Mouse (Mus musculus) A20 (cell line): ENCODE data around the gene Gm3138.
"Not testable (repeated sequence)": the region's sequence is repeated elsewhere in the genome, so short reads cannot be mapped to it uniquely, and the experiment has no call there.

Experiments used
- DNase-seq: peaks from one replicate; pipeline ENCODE4 v3.0.0-alpha.2; 2011; ENCODE audit warnings: low read depth, low spot score

Gm3138 gene

DNA sequence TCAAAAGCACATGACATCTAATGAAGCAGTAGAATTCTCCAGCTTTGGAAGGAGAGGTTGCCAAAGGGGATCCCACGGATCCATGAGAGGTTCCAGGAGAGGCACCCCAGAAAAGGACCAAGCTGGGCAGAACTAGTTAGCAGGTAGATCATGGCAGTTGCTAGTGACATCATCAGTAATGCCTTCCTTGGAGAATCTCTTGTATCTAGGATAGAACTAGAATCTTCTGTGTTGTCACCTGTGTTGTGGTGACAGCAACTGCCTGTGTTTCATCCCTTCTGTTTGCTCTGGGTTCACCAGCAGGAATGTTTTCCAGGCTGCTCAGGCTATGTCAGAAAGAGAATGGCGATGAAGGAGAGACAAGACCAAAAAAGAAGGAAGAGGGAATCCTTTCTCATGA lies at the start of gene Gm3138:
Gene Gm3138 (plus strand): TSS at position 301 of the 400 bp plus-strand sequence.
- DNase-seq: not testable (repeated sequence)

DNA sequence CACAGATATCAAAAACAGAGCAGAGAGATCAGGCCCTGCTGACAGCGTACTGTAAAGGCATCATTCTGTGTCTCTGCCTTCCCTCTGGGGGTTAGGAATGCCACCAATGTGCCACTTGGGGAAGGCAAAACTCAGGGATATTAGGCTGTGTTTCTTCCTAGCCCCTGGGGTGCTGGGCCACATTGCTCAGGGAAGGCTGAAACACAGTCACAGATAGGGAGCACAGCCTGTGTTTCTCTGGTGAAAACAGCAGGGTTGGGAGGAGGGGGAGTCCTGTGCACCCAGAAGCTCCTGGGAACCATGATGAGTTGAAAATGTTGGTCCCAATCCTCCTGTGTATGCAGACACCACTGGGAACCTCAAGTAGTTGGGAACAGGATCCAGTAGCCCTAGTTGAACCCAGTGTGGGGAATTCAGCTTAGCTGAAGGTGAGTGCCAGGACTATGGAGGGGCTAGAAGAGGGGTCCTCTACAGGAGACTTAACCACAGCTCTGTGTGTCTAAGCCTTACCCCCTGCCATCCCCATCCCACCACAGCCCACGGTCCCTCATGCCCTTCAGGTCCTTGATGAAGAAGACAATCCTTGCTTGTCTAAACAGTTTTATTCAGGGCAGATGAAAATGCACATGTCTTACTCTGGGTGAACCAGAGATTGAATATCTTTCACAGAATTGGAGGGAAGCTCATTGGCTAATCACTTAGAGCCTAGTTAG lies 20.0 kb downstream of the Gm3138 start:
- not testable (repeated sequence) for DNase-seq

DNA sequence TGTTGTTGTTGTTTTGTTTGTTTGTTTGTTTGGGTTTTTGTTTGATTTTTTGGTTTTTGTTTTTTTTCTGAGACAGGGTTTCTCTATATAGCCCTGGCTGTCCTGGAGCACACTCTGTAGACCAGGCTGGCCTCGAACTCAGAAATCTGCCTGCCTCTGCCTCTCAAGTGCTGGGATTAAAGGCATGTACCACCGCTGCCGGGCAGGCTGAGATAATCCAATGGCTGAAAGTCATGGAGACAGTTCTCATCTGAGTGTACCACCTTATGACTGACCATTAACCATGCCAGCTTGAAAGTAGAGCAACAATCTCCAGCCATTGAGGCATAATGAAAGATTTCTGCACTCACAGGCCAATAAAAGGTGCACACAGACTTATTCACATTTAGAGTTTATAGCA lies 30.4 kb downstream of the Gm3138 start:
- DNase-seq: not testable (repeated sequence)
